Mouse (Mus musculus): Measurements from ENCODE around the gene Gpr37. TPM values are rescaled to one million over a fixed set of nuclear protein-coding genes. Genes with fewer than 3 reads are reported as not detected.

Gpr37 gene
- polyA plus RNA-seq, 1 experiment from 2014 or later = 7.0 TPM

DNA sequence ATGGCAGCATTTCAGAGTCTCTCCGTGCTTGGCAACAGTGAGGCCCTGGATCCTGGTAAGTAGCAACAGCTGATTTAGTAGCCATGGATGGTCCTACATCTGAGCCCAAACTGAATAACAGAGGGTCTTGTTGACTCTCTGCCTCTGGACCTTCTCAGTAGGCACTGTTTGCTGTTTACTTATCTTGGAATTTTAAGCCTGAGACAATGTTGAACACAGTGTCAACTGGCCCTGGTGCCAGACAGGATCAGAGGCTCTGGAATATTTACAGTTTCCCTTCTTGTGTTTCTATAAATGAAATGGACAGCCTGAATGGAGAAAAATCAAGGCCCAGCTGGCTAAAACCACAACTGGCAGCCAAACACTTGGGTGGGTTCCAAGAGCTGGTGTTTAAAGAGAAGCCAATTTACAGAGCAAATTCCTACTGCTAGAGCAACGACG lies 3.7 kb downstream of the Gpr37 start:
- H3K4me2 ChIP-seq (ENCODE audit: low read length) = peak overlapping the region; percentile 41
- peak overlapping the region; percentile 17 for H3K4me3 ChIP-seq (ENCODE audit: low read depth, low read length)
- H3K27ac ChIP-seq (ENCODE audit: low read length) = no peak overlapping the region
- no peak overlapping the region for H3K9ac ChIP-seq (ENCODE audit: low read depth, low read length)
- H3K36me3 ChIP-seq (ENCODE audit: control insufficient read depth, insufficient read depth, low read length) = no peaks in the 10 kb centered on the region
- ATAC-seq = peak; percentile 25
- H3K9me3 ChIP-seq (replicated peaks; ENCODE audit: control insufficient read depth, low read length, poor library complexity, severe bottlenecking) = no peaks in the 10 kb centered on the region
- no peaks in the 10 kb centered on the region; the same call in 1 of the 2 replicates for H3K27me3 ChIP-seq (ENCODE audit: control insufficient read depth, insufficient read depth, low read depth, low read length)
- peaks cover 6% of the 10 kb centered on the region for H3K4me1 ChIP-seq (ENCODE audit: control insufficient read depth, insufficient read depth, low read length)
- WGBS = 53% methylated on average over 3 of the region's 3 CpGs

DNA sequence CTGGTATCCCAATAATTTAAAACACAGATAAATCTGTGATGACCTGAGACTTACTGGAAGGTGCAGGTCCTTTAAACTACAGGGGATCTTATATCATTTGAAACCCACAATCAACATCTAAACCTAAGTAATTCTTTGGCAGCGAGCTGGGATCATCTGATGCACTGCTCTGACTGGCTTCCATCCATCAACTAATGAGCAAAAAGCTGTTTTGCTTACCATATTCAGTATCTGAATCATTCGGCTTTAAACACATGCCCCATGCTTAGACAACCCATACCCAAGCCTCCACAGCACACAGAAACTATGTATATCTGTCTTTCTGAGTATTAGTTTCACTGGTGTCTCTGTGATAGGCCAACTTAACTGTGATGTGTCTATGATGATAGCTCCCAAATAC lies 6.1 kb downstream of the Gpr37 start:
- no peaks in the 10 kb centered on the region; the same call in 1 of the 2 replicates for H3K27me3 ChIP-seq (ENCODE audit: control insufficient read depth, insufficient read depth, low read depth, low read length)

DNA sequence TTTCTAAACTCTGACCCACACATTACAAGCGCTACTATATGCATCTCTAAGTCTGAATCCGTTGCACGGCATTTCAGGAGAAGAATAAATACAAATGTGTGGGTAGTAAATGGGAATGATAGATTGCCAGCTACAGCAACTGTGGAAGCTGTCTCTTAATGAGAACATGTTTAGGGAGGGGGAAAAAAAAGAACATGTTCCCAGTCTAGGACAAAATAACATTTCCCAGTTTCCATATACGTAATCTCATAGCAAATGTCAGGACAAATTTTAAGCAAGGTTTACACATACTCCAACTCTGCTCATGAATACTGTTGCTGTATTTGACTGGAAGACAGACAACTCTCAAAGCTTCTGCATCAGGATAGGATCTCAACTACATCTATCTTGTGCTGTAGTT lies 15.4 kb downstream of the Gpr37 start:
- ATAC-seq = no peak
- Histone ChIP-seq H3K4me2 (ENCODE audit: low read length) (no peak overlapping the region), H3K9me3 (replicated peaks; ENCODE audit: control insufficient read depth, low read length, poor library complexity, severe bottlenecking) (no peaks in the 10 kb centered on the region), H3K36me3 (ENCODE audit: control insufficient read depth, insufficient read depth, low read length) (no peaks in the 10 kb centered on the region), H3K9ac (ENCODE audit: low read depth, low read length) (no peak overlapping the region), H3K4me1 (ENCODE audit: control insufficient read depth, insufficient read depth, low read length) (no peaks in the 10 kb centered on the region), H3K4me3 (ENCODE audit: low read depth, low read length) (no peak overlapping the region), H3K27ac (ENCODE audit: low read length) (no peak overlapping the region), H3K27me3 (ENCODE audit: control insufficient read depth, insufficient read depth, low read depth, low read length) (no peaks in the 10 kb centered on the region)
- 92% methylated on average over 4 of the region's 4 CpGs for WGBS

More for the DNA sequence above, 6.1 kb downstream of the Gpr37 start:
- 77% methylated on average over 2 of the region's 2 CpGs for WGBS
- Histone ChIP-seq H3K36me3 (ENCODE audit: control insufficient read depth, insufficient read depth, low read length) (no peaks in the 10 kb centered on the region), H3K9me3 (replicated peaks; ENCODE audit: control insufficient read depth, low read length, poor library complexity, severe bottlenecking) (no peaks in the 10 kb centered on the region), H3K4me3 (ENCODE audit: low read depth, low read length) (no peak overlapping the region), H3K4me2 (ENCODE audit: low read length) (no peak overlapping the region), H3K27ac (ENCODE audit: low read length) (no peak overlapping the region), H3K9ac (ENCODE audit: low read depth, low read length) (no peak overlapping the region), H3K4me1 (ENCODE audit: control insufficient read depth, insufficient read depth, low read length) (peaks cover 6% of the 10 kb centered on the region)
- ATAC-seq = no peak

DNA sequence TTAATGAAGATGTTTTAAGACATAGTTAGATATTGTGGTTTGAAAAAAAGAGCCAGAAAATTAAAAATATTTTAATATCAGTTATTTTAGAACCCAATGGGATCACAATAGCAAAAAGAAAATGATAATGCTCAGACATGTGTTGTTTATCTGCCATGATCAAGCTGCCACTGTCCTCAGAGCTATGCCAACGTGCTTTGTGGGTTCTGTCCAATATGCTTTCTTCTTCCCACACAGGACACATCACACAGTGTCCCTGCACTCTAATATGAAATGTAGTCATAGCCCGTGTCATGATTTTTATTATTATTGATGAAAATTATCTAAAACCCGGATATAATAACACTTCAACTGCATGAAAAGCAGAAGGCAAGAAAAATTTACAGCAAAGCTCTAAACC lies 16.7 kb downstream of the Gpr37 start:
- Histone ChIP-seq H3K27me3 (ENCODE audit: control insufficient read depth, insufficient read depth, low read depth, low read length) (no peaks in the 10 kb centered on the region), H3K9me3 (replicated peaks; ENCODE audit: control insufficient read depth, low read length, poor library complexity, severe bottlenecking) (no peaks in the 10 kb centered on the region), H3K27ac (ENCODE audit: low read length) (no peak overlapping the region), H3K4me2 (ENCODE audit: low read length) (no peak overlapping the region), H3K36me3 (ENCODE audit: control insufficient read depth, insufficient read depth, low read length) (no peaks in the 10 kb centered on the region), H3K4me1 (ENCODE audit: control insufficient read depth, insufficient read depth, low read length) (no peaks in the 10 kb centered on the region), H3K9ac (ENCODE audit: low read depth, low read length) (no peak overlapping the region), H3K4me3 (ENCODE audit: low read depth, low read length) (no peak overlapping the region)
- no peak for ATAC-seq
- 74% methylated on average over 3 of the region's 3 CpGs for WGBS

GRCm38 (mm10) chr6:25670150-25670549 lies 20.4 kb downstream of the Gpr37 start:
- no peak overlapping the region for H3K9ac ChIP-seq (ENCODE audit: low read depth, low read length)
- WGBS = 69% methylated on average over 4 of the region's 4 CpGs
- H3K27ac ChIP-seq (ENCODE audit: low read length) = no peak overlapping the region
- H3K4me1 ChIP-seq (ENCODE audit: control insufficient read depth, insufficient read depth, low read length) = no peaks in the 10 kb centered on the region
- H3K9me3 ChIP-seq (replicated peaks; ENCODE audit: control insufficient read depth, low read length, poor library complexity, severe bottlenecking) = no peaks in the 10 kb centered on the region
- no peaks in the 10 kb centered on the region for H3K36me3 ChIP-seq (ENCODE audit: control insufficient read depth, insufficient read depth, low read length)
- ATAC-seq = no peak
- no peak overlapping the region for H3K4me2 ChIP-seq (ENCODE audit: low read length)
- no peak overlapping the region for H3K4me3 ChIP-seq (ENCODE audit: low read depth, low read length)
- H3K27me3 ChIP-seq (ENCODE audit: control insufficient read depth, insufficient read depth, low read depth, low read length) = no peaks in the 10 kb centered on the region

GRCm38 (mm10) chr6:25663942-25664341 lies 26.6 kb downstream of the Gpr37 start:
- ATAC-seq = no peak
- H3K9me3 ChIP-seq (replicated peaks; ENCODE audit: control insufficient read depth, low read length, poor library complexity, severe bottlenecking) = no peaks in the 10 kb centered on the region
- no peak overlapping the region for H3K4me2 ChIP-seq (ENCODE audit: low read length)
- WGBS = 83% methylated on average over 2 of the region's 2 CpGs
- no peaks in the 10 kb centered on the region for H3K36me3 ChIP-seq (ENCODE audit: control insufficient read depth, insufficient read depth, low read length)
- H3K27ac ChIP-seq (ENCODE audit: low read length) = no peak overlapping the region
- no peak overlapping the region for H3K9ac ChIP-seq (ENCODE audit: low read depth, low read length)
- no peak overlapping the region for H3K4me3 ChIP-seq (ENCODE audit: low read depth, low read length)
- no peaks in the 10 kb centered on the region for H3K27me3 ChIP-seq (ENCODE audit: control insufficient read depth, insufficient read depth, low read depth, low read length)
- H3K4me1 ChIP-seq (ENCODE audit: control insufficient read depth, insufficient read depth, low read length) = no peaks in the 10 kb centered on the region

DNA sequence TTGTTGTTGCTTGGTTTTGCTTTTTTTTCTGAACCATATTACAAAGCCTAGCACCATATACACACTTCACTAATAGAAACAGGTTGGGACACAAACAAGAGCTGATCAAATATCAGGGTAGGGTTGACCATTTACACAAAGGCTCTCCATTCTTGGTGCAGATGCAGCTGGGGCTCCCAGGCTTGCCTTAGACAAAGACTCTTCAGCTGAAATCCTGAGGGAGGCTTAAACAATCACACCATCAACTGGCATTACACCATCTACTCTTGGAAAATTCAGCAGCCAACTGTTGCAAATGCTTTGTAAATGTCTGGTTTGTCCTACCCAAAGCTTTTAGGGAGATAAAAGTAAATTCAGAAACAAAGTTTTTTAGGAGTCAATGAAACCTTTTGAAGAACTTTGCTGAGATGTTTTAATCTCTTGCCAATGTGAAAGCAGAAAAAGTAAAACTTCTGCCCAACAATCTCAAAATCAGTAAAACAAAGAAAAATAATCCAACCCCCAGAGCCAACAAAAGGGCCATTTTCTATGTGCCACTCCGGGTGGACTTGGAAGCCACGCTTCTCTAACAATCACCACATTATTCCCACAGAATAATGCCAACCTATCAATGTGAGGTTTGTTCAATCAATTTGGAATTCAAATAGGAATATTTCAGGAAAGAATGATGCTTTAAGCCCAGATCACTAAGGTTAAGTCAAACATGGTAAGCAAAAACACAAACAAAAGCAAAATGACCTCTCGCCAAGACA lies 30.4 kb downstream of the Gpr37 start:
- no peaks in the 10 kb centered on the region for H3K4me1 ChIP-seq (ENCODE audit: control insufficient read depth, insufficient read depth, low read length)
- no peak overlapping the region for H3K4me3 ChIP-seq (ENCODE audit: low read depth, low read length)
- H3K4me2 ChIP-seq (ENCODE audit: low read length) = no peak overlapping the region
- ATAC-seq = no peak
- no peaks in the 10 kb centered on the region for H3K9me3 ChIP-seq (replicated peaks; ENCODE audit: control insufficient read depth, low read length, poor library complexity, severe bottlenecking)
- H3K9ac ChIP-seq (ENCODE audit: low read depth, low read length) = no peak overlapping the region
- no peaks in the 10 kb centered on the region for H3K36me3 ChIP-seq (ENCODE audit: control insufficient read depth, insufficient read depth, low read length)
- no peaks in the 10 kb centered on the region for H3K27me3 ChIP-seq (ENCODE audit: control insufficient read depth, insufficient read depth, low read depth, low read length)
- WGBS = 55% methylated on average over 3 of the region's 3 CpGs
- no peak overlapping the region for H3K27ac ChIP-seq (ENCODE audit: low read length)

Other genes with a start within 250 kb of the Gpr37 start
- 25.5 and 27.0 TPM in 2 replicates for gene Pot1a, start 118.5 kb upstream of the Gpr37 start, polyA plus RNA-seq (2015; fragmentation: Nextera tagmentation; extraction: Ambion mirVana)

Measured in midbrain, embryonic 16.5 days (tissue).